Mouse (Mus musculus): ENCODE results near the gene Klc3. TPM values are rescaled to one million over a fixed set of nuclear protein-coding genes. Genes with fewer than 3 reads are reported as not detected.

The Klc3 gene
- total and polyA plus RNA-seq, 3 experiments = 0.42 to 3.6 TPM; not detected in 1

DNA sequence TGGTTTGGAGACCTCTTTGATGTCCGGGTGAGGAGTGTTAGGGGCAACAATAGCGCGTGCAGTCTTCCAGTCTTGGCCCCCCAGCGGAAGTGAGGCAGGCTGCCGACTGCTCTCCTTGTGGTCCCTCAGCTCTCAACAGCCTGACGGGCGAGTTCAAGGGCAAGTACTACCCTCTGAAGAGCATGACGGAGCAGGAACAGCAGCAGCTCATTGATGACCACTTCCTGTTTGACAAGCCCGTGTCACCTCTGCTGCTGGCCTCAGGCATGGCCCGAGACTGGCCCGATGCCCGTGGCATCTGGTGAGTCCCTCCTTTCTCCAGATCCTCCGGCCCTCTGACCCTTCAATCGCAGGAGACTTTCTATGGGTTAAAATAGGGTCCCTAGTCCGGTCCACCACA lies 12.7 kb upstream of the Klc3 start:
- DNase-seq (ENCODE audit: low read depth, low spot score) = no peak
- Histone ChIP-seq H3K9ac (ENCODE audit: control insufficient read depth, low read depth, low read length, poor library complexity, severe bottlenecking) (no peak overlapping the region), H3K4me1 (ENCODE audit: control insufficient read depth in 1 of 2, insufficient read depth in 2 of 2, low read length in 2 of 2) (peaks cover 1 to 5% of the 10 kb centered on the region in 2 experiments; a peak in 3 of 4 replicates), H3K79me2 (ENCODE audit: control insufficient read depth, insufficient read depth, low read length, poor library complexity) (no peaks in the 10 kb centered on the region), H3K4me3 (ENCODE audit: control insufficient read depth in 1 of 2, insufficient read depth in 1 of 2, low read depth in 2 of 2, low read length in 2 of 2) (no peak overlapping the region), H3K27ac (ENCODE audit: control insufficient read depth, low read depth, low read length) (no peak overlapping the region), H3K36me3 (ENCODE audit: control insufficient read depth in 1 of 2, insufficient read depth in 2 of 2, low read length in 2 of 2) (0 out of 4 replicates have a peak, but pooled peaks cover 0 to 3% of the 10 kb centered on the region in 2 experiments), H3K9me3 (replicated peaks; ENCODE audit: insufficient read depth, low read length) (no peaks in the 10 kb centered on the region), H3K27me3 (ENCODE audit: control insufficient read depth in 1 of 2, insufficient read depth in 2 of 2, low read length in 2 of 2) (no peaks in the 10 kb centered on the region)
- no peak for TF ChIP-seq MEF2A (IDR thresholded peaks at IDR 0.05; ENCODE audit: extremely low read depth, insufficient replicate concordance, low read depth, low read length, poor library complexity, severe bottlenecking)
- TF ChIP-seq JUND (IDR thresholded peaks at IDR 0.05; ENCODE audit: low read depth, low read length) = no peak
- no peak for TF ChIP-seq ETS1 (IDR thresholded peaks at IDR 0.05; ENCODE audit: low read depth, low read length)
- no peak for TF ChIP-seq POLR2A (IDR thresholded peaks at IDR 0.05; ENCODE audit: control insufficient read depth in 1 of 2, insufficient read depth in 1 of 2, low read depth in 1 of 2, low read length in 2 of 2, poor library complexity in 1 of 2)
- no peak for TF ChIP-seq EP300 (IDR thresholded peaks at IDR 0.05; ENCODE audit: low read depth in 1 of 2, low read length in 2 of 2)
- TF ChIP-seq GATA1 (IDR thresholded peaks at IDR 0.05; ENCODE audit: low read depth, low read length) = no peak
- no peak for TF ChIP-seq SMC3 (IDR thresholded peaks at IDR 0.05; ENCODE audit: low read depth, low read length)
- TF ChIP-seq MYC (IDR thresholded peaks at IDR 0.05; ENCODE audit: low read depth, low read length) = no peak
- no peak for TF ChIP-seq TAL1 (IDR thresholded peaks at IDR 0.05; ENCODE audit: low read length)
- no peak for TF ChIP-seq ZNF384 (IDR thresholded peaks at IDR 0.05; ENCODE audit: low read depth, low read length)
- TF ChIP-seq MAX (IDR thresholded peaks at IDR 0.05; ENCODE audit: low read length) = no peak
- TF ChIP-seq NRF1 (IDR thresholded peaks at IDR 0.05; ENCODE audit: insufficient read depth, low read depth, low read length, poor library complexity, severe bottlenecking) = no peak
- TF ChIP-seq ZKSCAN1 (IDR thresholded peaks at IDR 0.05; ENCODE audit: low read depth, low read length) = no peak
- no peak for TF ChIP-seq ELF1 (IDR thresholded peaks at IDR 0.05; ENCODE audit: low read depth, low read length)
- no peak for TF ChIP-seq TCF12 (IDR thresholded peaks at IDR 0.05; ENCODE audit: low read depth, low read length)
- TF ChIP-seq UBTF (IDR thresholded peaks at IDR 0.05; ENCODE audit: borderline replicate concordance, insufficient read depth, low read depth, low read length) = no peak
- TF ChIP-seq KAT2A (conservative IDR thresholded peaks at IDR 0.05; ENCODE audit: low read depth, low read length) = no peak
- no peak for TF ChIP-seq MAFK (IDR thresholded peaks at IDR 0.05; ENCODE audit: borderline replicate concordance, low read depth, low read length)

DNA sequence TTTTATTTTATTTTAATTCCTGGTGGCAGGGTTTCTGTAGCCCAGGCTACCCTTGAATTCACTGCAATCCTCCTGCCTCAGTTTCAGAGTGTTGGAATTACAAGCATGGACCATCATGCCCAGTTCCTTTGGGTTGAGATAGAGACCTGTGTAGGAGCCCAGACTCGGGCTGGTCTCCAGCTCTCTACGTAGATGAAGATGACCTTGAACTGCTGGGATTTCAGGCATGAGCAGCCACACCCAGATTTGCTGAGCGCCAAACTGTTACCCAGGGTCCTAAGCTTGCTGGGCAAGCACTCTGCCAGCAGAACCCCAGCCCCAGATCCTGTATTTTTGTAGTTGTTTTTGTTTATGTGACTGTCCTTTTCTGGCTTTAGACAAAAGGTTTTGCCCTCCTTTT lies 9.6 kb upstream of the Klc3 start:
- Histone ChIP-seq H3K4me1 (ENCODE audit: control insufficient read depth in 1 of 2, insufficient read depth in 2 of 2, low read length in 2 of 2) (no peaks in the 10 kb centered on the region), H3K27ac (ENCODE audit: control insufficient read depth, low read depth, low read length) (no peak overlapping the region), H3K27me3 (ENCODE audit: control insufficient read depth in 1 of 2, insufficient read depth in 2 of 2, low read length in 2 of 2) (peaks cover 0 to 2% of the 10 kb centered on the region in 2 experiments; a peak in 1 of 4 replicates), H3K79me2 (ENCODE audit: control insufficient read depth, insufficient read depth, low read length, poor library complexity) (no peaks in the 10 kb centered on the region), H3K9me3 (replicated peaks; ENCODE audit: insufficient read depth, low read length) (no peaks in the 10 kb centered on the region), H3K4me3 (ENCODE audit: control insufficient read depth in 1 of 2, insufficient read depth in 1 of 2, low read depth in 2 of 2, low read length in 2 of 2) (no peak overlapping the region), H3K36me3 (ENCODE audit: control insufficient read depth in 1 of 2, insufficient read depth in 2 of 2, low read length in 2 of 2) (no peaks in the 10 kb centered on the region), H3K9ac (ENCODE audit: control insufficient read depth, low read depth, low read length, poor library complexity, severe bottlenecking) (no peak overlapping the region)
- no peak for DNase-seq (ENCODE audit: low read depth, low spot score)
- no peak for TF ChIP-seq ZKSCAN1 (IDR thresholded peaks at IDR 0.05; ENCODE audit: low read depth, low read length)
- no peak for TF ChIP-seq CHD2 (IDR thresholded peaks at IDR 0.05; ENCODE audit: low read length)
- no peak for TF ChIP-seq UBTF (IDR thresholded peaks at IDR 0.05; ENCODE audit: borderline replicate concordance, insufficient read depth, low read depth, low read length)
- TF ChIP-seq USF2 (IDR thresholded peaks at IDR 0.05; ENCODE audit: borderline replicate concordance in 1 of 2, insufficient read depth in 1 of 2, low read depth in 1 of 2, low read length in 2 of 2) = no peak
- TF ChIP-seq NRF1 (IDR thresholded peaks at IDR 0.05; ENCODE audit: insufficient read depth, low read depth, low read length, poor library complexity, severe bottlenecking) = no peak
- no peak for TF ChIP-seq HCFC1 (IDR thresholded peaks at IDR 0.05; ENCODE audit: low read depth, low read length)
- TF ChIP-seq USF1 (IDR thresholded peaks at IDR 0.05; ENCODE audit: low read depth, low read length) = no peak
- TF ChIP-seq POLR2AphosphoS5 (IDR thresholded peaks at IDR 0.05; ENCODE audit: borderline replicate concordance, low read depth, low read length) = no peak
- no peak for TF ChIP-seq RCOR1 (IDR thresholded peaks at IDR 0.05; ENCODE audit: low read depth, low read length)

Data from MEL (cell line).